Mouse (Mus musculus) heart, postnatal 0 days (tissue): ENCODE measurements around the gene Slc25a10.

Experiments used
- CTCF ChIP-seq: IDR thresholded peaks from 2 replicates; pipeline ENCODE4 v1.5.1; 2016; ENCODE audit warnings: antibody characterized with exemption, control low read depth, low read depth
- EP300 ChIP-seq: IDR thresholded peaks from 2 replicates; pipeline ENCODE4 v1.6.1; 2016; ENCODE audit warnings: antibody characterized with exemption, low read depth

- TF ChIP-seq CTCF (no peak), EP300 (no peak)
These were observed 49.3 kb upstream of the Slc25a10 start, which contains the start of gene Tspan10 for GRCm38 (mm10) chr11:120442344-120442743.
